Mouse (Mus musculus) myocyte (in vitro differentiated cells): ENCODE results near the gene Rnaseh2a. TPM values are rescaled to one million over a fixed set of nuclear protein-coding genes. Genes with fewer than 3 reads are reported as not detected.

ENCODE experiments used
- H3K27me3 ChIP-seq: one replicate; pipeline ENCODE4 v1.6.1; 2011; ENCODE audit not compliant: control insufficient read depth, insufficient read depth, insufficient read length
- H3K36me3 ChIP-seq: one replicate; pipeline ENCODE4 v1.6.1; 2011; ENCODE audit not compliant: control insufficient read depth, insufficient read depth
- H3K4me2 ChIP-seq: one replicate; pipeline ENCODE4 v1.6.1; 2011; ENCODE audit warnings: low read depth, control low read depth
- H3K4me3 ChIP-seq: one replicate; pipeline ENCODE4 v1.5.1; 2011; ENCODE audit warnings: mild to moderate bottlenecking, control low read depth, moderate library complexity
- H3K79me2 ChIP-seq: one replicate; pipeline ENCODE4 v1.6.1; 2011; ENCODE audit not compliant: control insufficient read depth, insufficient read depth
- H3ac ChIP-seq: one replicate; pipeline ENCODE4 v1.6.1; 2011; ENCODE audit not compliant: control insufficient read depth, insufficient read length
- CEBPB ChIP-seq: IDR thresholded peaks from 2 replicates; pipeline ENCODE4 v1.6.1; 2011; ENCODE audit warnings: mild to moderate bottlenecking, moderate library complexity; ENCODE audit not compliant: poor library complexity, insufficient read depth, severe bottlenecking
- E2F4 ChIP-seq: IDR thresholded peaks from one replicate; pipeline ENCODE4 v1.6.1; 2011; ENCODE audit warnings: mild to moderate bottlenecking, control low read depth, moderate library complexity; ENCODE audit not compliant: insufficient read depth
- MAX ChIP-seq: IDR thresholded peaks from one replicate; pipeline ENCODE4 v1.6.1; 2011; ENCODE audit warnings: low read depth, mild to moderate bottlenecking, control low read depth
- MYOD1 ChIP-seq, 3 experiments: IDR thresholded peaks; one replicate each; pipeline ENCODE4 v1.6.1; 2011; ENCODE audit warnings: control low read depth in 2 of 3, low read depth in 2 of 3, mild to moderate bottlenecking in 2 of 3, moderate library complexity in 1 of 3; ENCODE audit not compliant: insufficient read length in 2 of 3, control insufficient read depth in 1 of 3
- MYOG ChIP-seq, 3 experiments: IDR thresholded peaks; one replicate each; pipeline ENCODE4 v1.6.1; 2011; ENCODE audit warnings: control low read depth in 2 of 3, low read depth in 2 of 3, mild to moderate bottlenecking in 2 of 3; ENCODE audit not compliant: insufficient read length in 2 of 3, control insufficient read depth in 1 of 3, insufficient read depth in 1 of 3
- POLR2A ChIP-seq: IDR thresholded peaks from one replicate; pipeline ENCODE4 v1.6.1; 2011; ENCODE audit warnings: low read depth, mild to moderate bottlenecking, control low read depth, moderate library complexity; ENCODE audit not compliant: insufficient read length
- POLR2AphosphoS2 ChIP-seq: IDR thresholded peaks from one replicate; pipeline ENCODE4 v1.6.1; 2011; ENCODE audit warnings: low read depth, control low read depth; ENCODE audit not compliant: insufficient read length
- REST ChIP-seq: IDR thresholded peaks from one replicate; pipeline ENCODE4 v1.6.1; 2011; ENCODE audit warnings: mild to moderate bottlenecking, control low read depth, moderate library complexity; ENCODE audit not compliant: insufficient read depth, insufficient read length
- SRF ChIP-seq: IDR thresholded peaks from one replicate; pipeline ENCODE4 v1.6.1; 2011; ENCODE audit warnings: low read depth; ENCODE audit not compliant: control insufficient read depth, insufficient read length
- TCF12 ChIP-seq: IDR thresholded peaks from one replicate; pipeline ENCODE4 v1.6.1; 2011; ENCODE audit warnings: mild to moderate bottlenecking, control low read depth; ENCODE audit not compliant: poor library complexity, insufficient read depth, severe bottlenecking
- TCF3 ChIP-seq: IDR thresholded peaks from one replicate; pipeline ENCODE4 v1.6.1; 2011; ENCODE audit warnings: low read depth, control low read depth; ENCODE audit not compliant: insufficient read length
- USF1 ChIP-seq: IDR thresholded peaks from one replicate; pipeline ENCODE4 v1.6.1; 2011; ENCODE audit warnings: low read depth, mild to moderate bottlenecking, control low read depth, moderate library complexity
- polyA plus RNA-seq: library from polyadenylated mRNA; unstranded; fragments of >200 nt; fragmentation: generic; extraction: Trizol; gene quantifications from one replicate; pipeline ENCODE4 v1.2.1, GENCODE M21; 2012; ENCODE audit warnings: missing spikeins

Gene Rnaseh2a
- polyA plus RNA-seq, 1 experiment: 74.1 TPM

GRCm38 (mm10) chr8:84907493-84907892 lies 62.1 kb downstream of the Rnaseh2a start:
- TF ChIP-seq TCF12: no peak
- no peak for TF ChIP-seq USF1
- no peak for TF ChIP-seq MYOG (IDR thresholded peaks at IDR 0.05; ENCODE audit: control insufficient read depth in 1 of 3, insufficient read depth in 1 of 3, insufficient read length in 2 of 3, low read depth in 2 of 3)
- TF ChIP-seq CEBPB: no peak
- TF ChIP-seq MAX: no peak
- no peak for TF ChIP-seq SRF
- TF ChIP-seq TCF3: no peak
- no peak for TF ChIP-seq REST
- no peak for TF ChIP-seq E2F4
- no peak for TF ChIP-seq POLR2AphosphoS2
- no peak for TF ChIP-seq MYOD1 (IDR thresholded peaks at IDR 0.05; ENCODE audit: control insufficient read depth in 1 of 3, insufficient read length in 2 of 3, low read depth in 2 of 3)
- no peak for TF ChIP-seq POLR2A
- no peaks in the 10 kb centered on the region for H3K79me2 ChIP-seq
- peak overlapping the region; percentile 42 for H3K4me3 ChIP-seq

GRCm38 (mm10) chr8:84907037-84907436 lies 62.5 kb downstream of the Rnaseh2a start:
- TF ChIP-seq CEBPB: no peak
- no peak for TF ChIP-seq MYOG (IDR thresholded peaks at IDR 0.05; ENCODE audit: control insufficient read depth in 1 of 3, insufficient read depth in 1 of 3, insufficient read length in 2 of 3, low read depth in 2 of 3)
- no peak for TF ChIP-seq MAX
- TF ChIP-seq E2F4: no peak
- no peak for TF ChIP-seq REST
- TF ChIP-seq POLR2A: no peak
- TF ChIP-seq POLR2AphosphoS2: no peak
- no peak for TF ChIP-seq USF1
- no peak for TF ChIP-seq TCF12
- no peak for TF ChIP-seq MYOD1 (IDR thresholded peaks at IDR 0.05; ENCODE audit: control insufficient read depth in 1 of 3, insufficient read length in 2 of 3, low read depth in 2 of 3)
- TF ChIP-seq SRF: no peak
- no peak for TF ChIP-seq TCF3
- Histone ChIP-seq H3K4me2 (no peak overlapping the region), H3K4me3 (no peak overlapping the region), H3K36me3 (no peaks in the 10 kb centered on the region), H3K79me2 (no peaks in the 10 kb centered on the region), H3ac (no peak overlapping the region), H3K27me3 (no peaks in the 10 kb centered on the region)

More at GRCm38 (mm10) chr8:84907493-84907892, 62.1 kb downstream of the Rnaseh2a start:
- H3ac ChIP-seq: no peak overlapping the region
- no peak overlapping the region for H3K4me2 ChIP-seq
- no peaks in the 10 kb centered on the region for H3K36me3 ChIP-seq
- H3K27me3 ChIP-seq: no peaks in the 10 kb centered on the region

Other genes starting within 250 kb of the Rnaseh2a start
- 9.4 TPM for gene G430095P16Rik, start 246.8 kb downstream of the Rnaseh2a start, polyA plus RNA-seq
- gene Nfix, start 169.4 kb downstream of the Rnaseh2a start, polyA plus RNA-seq: 65.7 TPM
- 6.7 TPM for gene Dand5, start 146.9 kb downstream of the Rnaseh2a start, polyA plus RNA-seq
- gene Gadd45gip1, start 138.2 kb downstream of the Rnaseh2a start, polyA plus RNA-seq: 21.8 TPM
- 139 TPM for gene Rad23a, start 129.1 kb downstream of the Rnaseh2a start, polyA plus RNA-seq
- 385 TPM for gene Calr, start 122.8 kb downstream of the Rnaseh2a start, polyA plus RNA-seq
- gene Farsa, start 112.8 kb downstream of the Rnaseh2a start, polyA plus RNA-seq: 73.3 TPM
- gene Syce2, start 97.7 kb downstream of the Rnaseh2a start, polyA plus RNA-seq: 2.3 TPM
- 20.9 TPM for gene Gcdh, start 75.8 kb downstream of the Rnaseh2a start, polyA plus RNA-seq
- 0.10 TPM for gene Klf1, start 67.8 kb downstream of the Rnaseh2a start, polyA plus RNA-seq
- gene Dnase2a, start 61.2 kb downstream of the Rnaseh2a start, polyA plus RNA-seq: 9.2 TPM
- gene Mast1, start 32.4 kb downstream of the Rnaseh2a start, polyA plus RNA-seq: not detected
- gene Rtbdn, start 22.8 kb downstream of the Rnaseh2a start, polyA plus RNA-seq: not detected
- gene Gm49661, start 334 bp downstream of the Rnaseh2a start, polyA plus RNA-seq: not detected
- gene Prdx2, start 180 bp downstream of the Rnaseh2a start, polyA plus RNA-seq: 432 TPM
- 140 TPM for gene Junb, start 9.0 kb upstream of the Rnaseh2a start, polyA plus RNA-seq
- 9.3 TPM for gene Hook2, start 20.8 kb upstream of the Rnaseh2a start, polyA plus RNA-seq
- gene Best2, start 44.8 kb upstream of the Rnaseh2a start, polyA plus RNA-seq: not detected
- 204 TPM for gene Asna1, start 55.5 kb upstream of the Rnaseh2a start, polyA plus RNA-seq
- gene Trir, start 57.1 kb upstream of the Rnaseh2a start, polyA plus RNA-seq: 198 TPM
- 46.3 TPM for gene Tnpo2, start 67.1 kb upstream of the Rnaseh2a start, polyA plus RNA-seq
- gene Fbxw9, start 90.3 kb upstream of the Rnaseh2a start, polyA plus RNA-seq: 26.8 TPM
- gene Gm5741, start 98.2 kb upstream of the Rnaseh2a start, polyA plus RNA-seq: 0.31 TPM
- gene Dhps, start 102.0 kb upstream of the Rnaseh2a start, polyA plus RNA-seq: 86.7 TPM
- gene Wdr83os, start 111.0 kb upstream of the Rnaseh2a start, polyA plus RNA-seq: 166 TPM
- gene Wdr83, start 111.5 kb upstream of the Rnaseh2a start, polyA plus RNA-seq: 26.8 TPM
- 7.6 TPM for gene Man2b1, start 113.5 kb upstream of the Rnaseh2a start, polyA plus RNA-seq
- not detected for gene Zfp791, start 153.3 kb upstream of the Rnaseh2a start, polyA plus RNA-seq
- not detected for gene Cks1brt, start 182.2 kb upstream of the Rnaseh2a start, polyA plus RNA-seq